Mouse (Mus musculus) cerebellum, adult 11-12 months (tissue): ENCODE data around the gene Olfr1043.
"Not testable (repeated sequence)": the region's sequence is repeated elsewhere in the genome, so short reads cannot be mapped to it uniquely, and the experiment has no call there.

Experiments used
- DNase-seq: peaks from one replicate; pipeline ENCODE4 v3.0.0; 2022

Olfr1043 gene

GRCm38 (mm10) chr2:86167422-86167821, at the start of gene Olfr1043:
TSS of gene Olfr1043 (minus strand) at chr2:86167522.
- no peak for DNase-seq

- no peak for DNase-seq
Observed at GRCm38 (mm10) chr2:86202909-86203308, 35.6 kb upstream of the Olfr1043 start, which contains the start of gene Olfr1045. TSS of gene Olfr1045 (minus strand) at chr2:86203009.

GRCm38 (mm10) chr2:86195863-86196262, 28.5 kb upstream of the Olfr1043 start:
- no peak for DNase-seq

GRCm38 (mm10) chr2:86185583-86185982, 18.3 kb upstream of the Olfr1043 start, which contains the start of gene Olfr52:
TSS of gene Olfr52 (minus strand) at chr2:86185683.
- no peak for DNase-seq

GRCm38 (mm10) chr2:86179950-86180349, 12.6 kb upstream of the Olfr1043 start:
- DNase-seq = no peak

- no peak for DNase-seq
Observed at GRCm38 (mm10) chr2:86177720-86178119, 10.4 kb upstream of the Olfr1043 start, which contains the start of gene Olfr1044. TSS of gene Olfr1044 (minus strand) at chr2:86177820.

GRCm38 (mm10) chr2:86175422-86175821, 8.1 kb upstream of the Olfr1043 start:
- not testable (repeated sequence) for DNase-seq

- no peak for DNase-seq
Observed at GRCm38 (mm10) chr2:86161738-86162137, 5.6 kb downstream of the Olfr1043 start, which contains the start of gene Olfr1042. TSS of gene Olfr1042 (minus strand) at chr2:86161838.

GRCm38 (mm10) chr2:86146632-86147031, 20.7 kb downstream of the Olfr1043 start, which contains the start of gene Olfr1040:
TSS of gene Olfr1040 (minus strand) at chr2:86146732.
- no peak for DNase-seq

GRCm38 (mm10) chr2:86135828-86136227, 31.5 kb downstream of the Olfr1043 start, which contains the start of gene Olfr1039:
TSS of gene Olfr1039 (minus strand) at chr2:86135928.
- DNase-seq = no peak
